Mouse (Mus musculus) right cerebral cortex, adult 18-20 months (tissue): Measurements from ENCODE around the gene Mcpt9.
"Not testable (repeated sequence)": the region's sequence is repeated elsewhere in the genome, so short reads cannot be mapped to it uniquely, and the experiment has no call there.

Experiments used
- DNase-seq: peaks from one replicate; pipeline ENCODE4 v3.0.0; 2022; ENCODE audit warnings: mixed read lengths

Mcpt9 gene

GRCm38 (mm10) chr14:56030395-56030794 lies at the start of gene Mcpt9:
Gene Mcpt9, minus strand, starts transcription at chr14:56030495.
- not testable (repeated sequence) for DNase-seq

DNA sequence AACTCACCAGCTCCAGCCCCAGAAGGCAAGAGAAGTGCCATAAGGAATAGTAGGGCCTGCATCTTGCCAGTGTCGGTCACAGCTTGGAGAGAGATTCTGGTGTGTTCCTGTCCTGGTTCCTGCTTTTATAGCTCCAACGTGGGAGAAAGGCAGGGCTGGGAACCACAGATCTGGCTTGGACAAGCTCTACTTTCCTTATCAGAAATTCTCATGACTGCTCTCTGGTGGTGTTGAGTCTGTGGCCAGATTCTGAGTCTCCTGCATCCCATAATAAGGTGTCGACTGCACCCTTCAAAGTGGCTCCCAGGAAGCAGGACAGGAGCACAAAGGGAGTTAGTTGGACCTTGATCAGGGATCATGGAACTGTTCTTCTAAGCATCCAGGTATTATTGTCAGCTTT lies 31.9 kb upstream of the Mcpt9 start, which contains the start of gene Mcpt4:
TSS of gene Mcpt4 (minus strand) at position 101 of the 400 bp plus-strand sequence.
- not testable (repeated sequence) for DNase-seq

- DNase-seq: no peak
Measured at GRCm38 (mm10) chr14:56057722-56058121, 27.4 kb upstream of the Mcpt9 start.

DNA sequence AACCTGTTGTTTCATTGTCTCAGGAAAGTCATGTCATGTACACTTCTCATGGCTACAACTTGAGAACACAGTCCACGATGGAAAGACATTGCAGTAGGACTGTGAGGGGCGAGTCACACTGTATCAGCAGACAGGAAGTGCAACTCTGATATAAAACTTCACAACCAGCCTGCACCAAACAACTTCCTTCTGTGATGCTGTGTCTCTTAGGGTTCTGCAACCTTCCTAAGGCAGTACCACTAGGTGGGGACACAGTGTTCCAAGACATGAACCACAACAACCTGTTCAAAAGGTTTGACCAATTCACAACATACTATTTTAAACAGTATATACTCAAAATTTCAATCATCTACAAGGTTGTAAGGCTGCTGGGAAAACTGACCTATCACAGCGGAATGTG lies 25.1 kb upstream of the Mcpt9 start:
- DNase-seq: no peak

- DNase-seq: not testable (repeated sequence)
Measured at GRCm38 (mm10) chr14:56041792-56042191, 11.5 kb upstream of the Mcpt9 start, which contains the start of gene Mcpt2. Gene Mcpt2, plus strand, starts transcription at chr14:56042041.

DNA sequence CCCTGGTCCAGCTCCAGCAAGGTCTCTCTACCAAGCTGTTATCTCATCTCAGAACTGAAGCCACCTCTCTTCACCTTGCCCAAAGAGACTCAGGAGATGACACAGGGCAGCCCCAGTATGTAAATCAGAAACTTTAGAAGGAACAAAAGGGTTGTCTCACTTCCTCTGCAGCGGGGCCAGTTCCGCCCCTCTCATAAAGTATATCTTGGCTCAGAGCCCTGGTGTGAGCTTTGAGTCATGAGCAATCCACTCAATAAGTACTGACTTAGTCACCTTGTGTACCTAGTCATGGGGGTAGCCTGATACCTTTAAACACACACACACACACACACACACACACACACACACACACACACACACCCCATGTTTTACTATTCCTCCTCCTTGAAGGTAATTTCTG lies 4.1 kb upstream of the Mcpt9 start:
- DNase-seq: no peak

DNA sequence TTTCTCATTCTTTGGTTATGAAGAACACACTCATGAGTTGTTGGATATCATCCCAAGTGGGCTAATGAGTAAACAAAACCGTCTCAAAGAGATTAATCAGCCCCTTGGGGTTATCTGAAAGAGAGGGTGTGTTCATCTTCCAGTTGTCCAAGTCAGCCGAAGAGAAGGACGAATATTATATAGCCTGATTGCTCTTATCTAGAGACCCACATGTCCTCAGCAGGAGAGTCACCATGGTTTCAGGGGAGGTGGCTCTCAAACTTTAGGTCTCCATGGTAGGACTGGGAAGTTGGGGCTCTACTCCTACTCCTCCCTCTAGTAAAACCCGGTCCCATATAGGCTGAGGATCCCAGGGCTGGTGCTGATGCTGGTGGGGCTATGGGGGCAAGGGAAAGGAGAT lies 9.0 kb downstream of the Mcpt9 start:
- not testable (repeated sequence) for DNase-seq

- peak; percentile 13 for DNase-seq
Measured at GRCm38 (mm10) chr14:56019446-56019845, 10.8 kb downstream of the Mcpt9 start.

- DNase-seq: not testable (repeated sequence)
Measured at GRCm38 (mm10) chr14:56017671-56018070, 12.6 kb downstream of the Mcpt9 start, which contains the start of gene Mcpt1. Gene Mcpt1, plus strand, starts transcription at chr14:56017971.

DNA sequence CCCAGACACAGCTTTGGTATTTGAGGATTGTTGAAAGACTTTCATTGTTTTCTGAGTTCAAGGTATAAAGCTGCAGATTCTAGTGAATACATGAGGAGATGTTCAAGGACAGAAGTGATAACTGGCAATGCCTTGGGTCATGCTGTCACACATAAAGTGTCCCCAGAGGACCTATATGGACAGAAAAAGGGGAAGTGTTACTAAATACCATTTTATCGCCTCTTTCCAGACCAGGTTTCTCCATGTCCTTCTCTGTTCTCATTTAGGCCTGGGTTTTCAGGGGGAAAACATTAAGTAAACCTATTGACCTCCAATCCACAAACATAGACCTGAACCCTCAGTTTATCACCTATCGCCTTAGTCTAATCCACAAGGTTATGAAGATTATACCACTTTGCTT lies 16.4 kb downstream of the Mcpt9 start:
- no peak for DNase-seq

DNA sequence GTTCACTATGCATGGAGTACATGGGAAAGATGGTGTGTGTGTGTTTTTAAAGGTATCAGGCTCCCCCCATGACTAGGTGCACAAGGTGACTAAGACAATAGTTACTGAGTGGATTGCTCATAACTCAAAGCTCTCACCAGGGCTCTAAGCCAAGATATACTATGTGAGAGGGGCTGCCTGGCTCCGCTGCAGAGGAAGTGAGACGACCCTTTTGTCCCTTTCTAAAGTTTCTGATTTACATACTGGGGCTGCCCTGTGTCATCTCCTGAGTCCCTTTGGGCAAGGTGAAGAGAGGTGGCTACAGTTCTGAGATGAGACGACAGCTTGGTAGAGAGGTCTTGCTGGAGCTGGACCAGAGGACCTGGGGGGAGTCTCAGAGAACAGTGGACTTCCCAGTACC lies 17.1 kb downstream of the Mcpt9 start:
- DNase-seq: no peak

DNA sequence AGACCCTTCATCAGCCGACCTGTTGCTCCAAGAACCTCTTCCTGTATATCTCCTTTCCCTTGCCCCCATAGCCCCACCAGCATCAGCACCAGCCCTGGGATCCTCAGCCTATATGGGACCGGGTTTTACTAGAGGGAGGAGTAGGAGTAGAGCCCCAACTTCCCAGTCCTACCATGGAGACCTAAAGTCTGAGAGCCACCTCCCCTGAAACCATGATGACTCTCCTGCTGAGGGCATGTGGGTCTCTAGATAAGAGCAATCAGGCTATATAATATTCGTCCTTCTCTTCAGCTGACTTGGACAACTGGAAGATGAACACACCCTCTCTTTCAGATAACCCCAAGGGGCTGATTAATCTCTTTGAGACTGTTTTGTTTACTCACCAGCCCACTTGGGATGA lies 42.8 kb downstream of the Mcpt9 start:
- DNase-seq: not testable (repeated sequence)
